Mouse (Mus musculus): ENCODE data around the gene Cdc42bpg. TPM values are rescaled to one million over a fixed set of nuclear protein-coding genes. Genes with fewer than 3 reads are reported as not detected.
A peak's percentile ranks its signal among the peaks of the same experiment; 100 is the strongest.

Cdc42bpg gene
- polyA plus RNA-seq, 1 experiment from 2014 or later: 0.40 TPM

DNA sequence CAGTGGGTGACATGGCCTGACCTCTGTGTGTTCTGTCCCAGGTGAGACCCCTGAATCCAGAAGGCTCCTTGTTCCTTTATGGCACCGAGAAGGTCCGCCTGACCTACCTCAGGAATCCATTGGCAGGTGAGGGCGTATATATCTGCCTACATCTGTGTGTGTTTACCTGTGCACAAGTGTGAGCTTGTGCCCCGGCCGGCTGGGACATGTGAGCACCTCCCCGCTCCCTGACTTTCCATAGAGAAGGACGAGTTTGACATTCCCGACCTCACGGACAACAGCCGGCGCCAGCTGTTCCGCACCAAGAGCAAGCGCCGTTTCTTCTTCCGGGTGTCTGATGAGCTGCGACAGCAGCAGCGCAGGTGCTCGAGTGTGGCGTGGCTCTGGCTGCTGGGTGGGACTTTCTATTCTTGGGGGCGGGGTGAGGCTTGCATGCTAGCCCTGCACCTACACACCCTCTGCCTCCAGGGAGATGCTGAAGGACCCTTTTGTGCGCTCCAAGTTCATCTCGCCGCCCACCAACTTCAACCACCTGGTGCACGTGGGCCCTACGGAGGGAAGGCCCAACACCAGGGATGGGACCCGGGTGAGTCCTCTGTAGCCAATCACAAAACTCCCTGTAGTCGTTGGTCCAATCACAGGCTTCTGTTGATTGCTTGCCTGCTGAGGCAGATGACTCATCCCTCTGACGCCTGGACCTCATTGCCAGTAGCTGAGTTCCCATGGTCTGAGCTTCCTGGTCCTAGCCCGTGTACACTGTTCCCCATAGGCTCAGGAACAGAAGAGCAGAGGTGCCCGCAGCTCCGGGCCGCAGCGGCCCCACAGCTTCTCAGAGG is 15.7 kb downstream of the Cdc42bpg start:
- Histone ChIP-seq H3K4me2 (no peak overlapping the region), H3K9me3 (no peaks in the 10 kb centered on the region), H3K27me3 (replicated peaks) (no peaks in the 10 kb centered on the region), H3K4me3 (no peak overlapping the region), H3K36me3 (replicated peaks) (no peaks in the 10 kb centered on the region), H3K9ac (no peak overlapping the region), H3K27ac (no peak overlapping the region), H3K4me1 (no peaks in the 10 kb centered on the region)
- ATAC-seq (replicated peaks): no peak
- WGBS: 85% methylated on average over 33 of the region's 33 CpGs

DNA sequence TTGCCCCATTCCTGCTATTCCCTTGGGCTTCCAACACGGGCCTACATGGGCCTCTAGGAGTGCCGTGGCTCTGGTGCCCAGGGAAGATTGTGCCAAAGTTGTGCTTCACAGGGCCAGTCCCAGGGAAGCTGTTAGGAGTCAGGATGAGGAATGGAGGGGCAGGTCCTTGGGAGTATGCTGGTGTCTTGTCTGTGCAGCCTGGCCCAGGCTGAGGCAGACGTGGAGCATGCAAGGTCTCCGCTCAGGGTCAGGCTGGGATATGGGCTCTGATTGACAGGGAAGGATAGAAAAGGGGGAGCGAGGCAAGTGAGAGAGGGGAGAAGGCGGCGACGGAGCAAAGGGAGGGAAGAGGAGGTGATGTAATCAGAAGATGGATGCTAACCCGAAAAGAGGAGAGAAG is 18.5 kb downstream of the Cdc42bpg start:
- no peaks in the 10 kb centered on the region for H3K27me3 ChIP-seq (replicated peaks)
- no peak overlapping the region for H3K4me3 ChIP-seq
- H3K4me1 ChIP-seq: no peaks in the 10 kb centered on the region
- no peak overlapping the region for H3K4me2 ChIP-seq
- no peaks in the 10 kb centered on the region for H3K9me3 ChIP-seq
- WGBS: 83% methylated on average over 9 of the region's 9 CpGs
- H3K27ac ChIP-seq: no peak overlapping the region
- H3K9ac ChIP-seq: no peak overlapping the region
- no peak for ATAC-seq (replicated peaks)
- H3K36me3 ChIP-seq (replicated peaks): no peaks in the 10 kb centered on the region

DNA sequence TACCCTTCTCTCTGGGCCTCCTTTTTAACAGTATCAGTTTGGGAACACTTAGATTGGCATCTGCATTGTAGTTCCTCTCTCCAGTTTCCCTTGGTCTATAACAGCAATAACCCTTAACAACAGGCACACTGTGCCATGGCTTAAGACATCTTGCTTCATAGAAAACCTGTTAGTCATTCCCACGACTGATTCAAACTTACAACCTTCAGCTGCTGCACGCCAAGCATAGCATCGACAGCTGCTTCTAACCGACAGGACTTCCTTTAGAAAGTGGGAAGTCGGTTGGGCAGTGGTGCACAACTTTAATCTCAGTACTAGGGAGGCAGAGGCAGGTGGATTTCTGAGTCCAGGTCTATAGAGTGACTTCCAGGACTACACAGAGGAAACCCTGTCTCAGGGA is 24.9 kb downstream of the Cdc42bpg start:
- WGBS: 70% methylated on average over 5 of the region's 5 CpGs

DNA sequence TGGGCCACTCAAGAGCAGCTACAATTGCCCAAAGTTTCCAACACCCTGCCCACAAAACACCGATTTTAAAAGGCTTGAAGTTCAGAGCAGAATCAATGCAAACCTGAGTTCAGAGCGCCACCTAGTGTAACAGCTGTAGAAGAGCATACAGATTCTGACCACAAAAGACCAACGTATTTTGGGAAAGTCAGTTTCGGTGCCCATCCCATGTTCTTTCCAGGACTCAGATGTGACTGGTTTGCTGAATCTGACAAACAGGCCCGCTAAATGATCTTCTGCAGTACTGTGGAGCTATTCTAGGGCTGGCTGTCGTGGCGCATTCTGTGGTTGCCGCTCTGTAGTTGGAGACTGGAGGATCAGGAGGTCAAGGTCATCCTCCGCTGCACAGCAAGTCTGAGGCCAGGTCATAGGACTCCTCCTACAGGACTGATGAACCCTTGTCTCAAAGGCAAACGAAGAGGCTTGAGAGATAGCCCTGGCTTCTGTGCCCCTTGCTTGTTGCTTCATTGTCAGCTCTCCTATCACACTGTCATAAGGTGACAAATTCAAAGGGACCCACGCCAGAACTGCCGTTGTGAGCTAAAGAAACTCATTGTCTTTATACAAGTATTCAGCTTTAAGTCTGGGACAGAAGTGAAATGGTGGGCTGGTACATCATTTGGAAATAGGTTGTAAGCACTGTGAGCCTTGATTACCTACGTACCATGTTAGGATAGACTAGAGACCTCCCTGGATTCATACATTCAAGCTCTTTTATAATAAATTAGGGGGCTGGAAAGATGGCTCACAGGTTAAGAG is 25.7 kb downstream of the Cdc42bpg start:
- Histone ChIP-seq H3K4me2 (peak overlapping the region; percentile 35), H3K9ac (0 out of 2 replicates have a peak overlapping the region, but pooled peaks have one; percentile 4), H3K27me3 (replicated peaks) (no peaks in the 10 kb centered on the region), H3K4me3 (no peak overlapping the region), H3K9me3 (no peaks in the 10 kb centered on the region), H3K36me3 (replicated peaks) (no peaks in the 10 kb centered on the region), H3K27ac (no peak overlapping the region), H3K4me1 (peaks cover 24% of the 10 kb centered on the region)
- WGBS: 20% methylated on average over 13 of the region's 13 CpGs
- no peak for ATAC-seq (replicated peaks)

More for the DNA sequence above, 24.9 kb downstream of the Cdc42bpg start:
- Histone ChIP-seq H3K4me3 (no peak overlapping the region), H3K27me3 (replicated peaks) (no peaks in the 10 kb centered on the region), H3K4me2 (no peak overlapping the region), H3K9me3 (no peaks in the 10 kb centered on the region), H3K4me1 (peaks cover 17% of the 10 kb centered on the region), H3K36me3 (replicated peaks) (no peaks in the 10 kb centered on the region), H3K27ac (no peak overlapping the region), H3K9ac (no peak overlapping the region)
- ATAC-seq (replicated peaks): no peak

DNA sequence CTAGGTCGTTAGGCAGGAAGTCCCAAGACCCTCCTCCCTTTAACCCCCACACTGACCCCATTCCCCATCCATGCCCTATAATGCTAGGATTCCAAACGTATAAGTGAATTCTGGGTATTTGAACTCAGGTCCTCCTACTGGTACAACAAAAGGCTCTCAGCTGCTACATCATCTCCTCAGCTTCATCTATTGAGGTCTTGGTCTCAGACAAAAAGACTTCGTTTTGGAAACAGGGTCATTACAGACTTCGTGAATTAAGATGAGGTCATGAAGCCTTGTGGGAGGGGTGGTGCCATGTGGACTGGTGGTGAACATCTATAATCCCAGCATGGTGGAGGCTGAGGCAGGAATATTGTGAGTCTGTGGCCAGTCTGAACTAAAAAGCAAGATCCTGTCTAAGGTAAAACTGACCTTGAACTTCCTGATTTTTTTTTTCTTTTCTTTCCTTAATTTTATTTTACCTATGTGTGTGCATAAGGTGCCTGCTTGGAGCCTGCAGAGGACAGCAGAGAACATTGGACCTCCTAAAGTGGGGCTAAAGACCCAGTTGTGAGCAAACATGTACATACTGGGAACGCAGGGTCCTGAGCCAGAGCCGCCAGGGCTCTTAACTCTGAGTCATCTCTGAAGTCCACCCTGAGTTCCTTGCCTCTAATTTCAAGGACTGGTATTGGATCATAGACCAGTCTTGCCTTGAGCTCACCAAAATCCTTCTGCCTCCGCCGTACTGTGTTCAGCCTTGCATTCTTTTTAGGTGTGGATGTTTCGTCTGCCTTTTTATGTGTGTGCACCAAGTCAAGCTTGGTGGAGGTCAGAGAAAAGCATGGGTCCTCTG is 27.7 kb downstream of the Cdc42bpg start:
- Histone ChIP-seq H3K36me3 (replicated peaks) (peaks cover 20% of the 10 kb centered on the region), H3K4me2 (peak overlapping the region; percentile 91), H3K4me1 (peaks cover 32% of the 10 kb centered on the region), H3K4me3 (peak overlapping the region; percentile 72), H3K27ac (peak overlapping the region; percentile 72), H3K9me3 (no peaks in the 10 kb centered on the region), H3K9ac (no peak overlapping the region), H3K27me3 (replicated peaks) (no peaks in the 10 kb centered on the region)
- ATAC-seq (replicated peaks): peak; percentile 1; the same call in 1 of the 2 replicates
- WGBS: 67% methylated on average over 9 of the region's 9 CpGs

DNA sequence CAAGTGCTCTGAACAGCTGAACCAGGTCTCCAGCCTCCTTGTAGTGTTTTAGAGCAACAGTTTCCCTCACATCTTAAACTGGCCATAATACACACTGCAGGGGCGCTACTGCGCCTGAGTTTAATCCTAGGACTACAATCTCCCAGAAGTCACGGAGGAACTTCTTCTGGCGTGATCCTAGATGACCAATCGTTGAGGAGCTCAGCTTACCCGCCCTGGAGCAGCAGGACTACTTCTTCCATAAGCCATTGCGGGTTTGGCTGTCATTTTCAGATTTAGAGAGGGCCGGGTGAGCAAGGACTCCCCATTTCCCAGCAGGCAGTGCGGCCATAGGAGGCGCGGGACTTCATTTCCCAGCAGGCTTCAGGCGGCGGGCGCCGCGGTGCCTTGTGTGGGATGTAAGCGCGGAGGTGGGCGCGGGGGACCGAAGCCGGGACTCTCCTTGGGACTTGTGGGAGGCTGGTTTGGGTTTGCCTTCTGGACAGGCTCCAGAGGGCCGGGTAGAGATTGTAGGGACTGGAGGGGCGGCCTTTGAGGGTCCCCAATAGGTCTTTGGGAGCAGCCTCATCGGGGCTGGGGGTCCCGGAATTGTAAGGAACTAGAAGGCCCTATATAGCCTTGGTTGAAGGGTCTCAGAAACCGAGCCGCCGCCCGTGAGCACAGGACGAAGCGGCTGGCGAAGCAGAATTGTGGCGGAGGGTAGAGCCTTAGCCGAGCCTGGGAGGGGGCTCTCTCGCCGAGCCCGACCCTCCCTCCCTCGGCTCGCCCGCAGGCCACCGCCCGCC is 28.6 kb downstream of the Cdc42bpg start, which contains the start of gene Men1:
Gene Men1, plus strand, starts transcription at position 307 of the 785 bp plus-strand sequence.
- Histone ChIP-seq H3K27me3 (replicated peaks) (0 out of 2 replicates have a peak, but pooled peaks cover 2% of the 10 kb centered on the region), H3K4me1 (peaks cover 32% of the 10 kb centered on the region), H3K9ac (peak within 1 kb of the TSS; percentile 76), H3K9me3 (no peaks in the 10 kb centered on the region), H3K36me3 (replicated peaks) (peaks cover 29% of the 10 kb centered on the region), H3K4me2 (peak within 1 kb of the TSS; percentile 91), H3K27ac (peak within 1 kb of the TSS; percentile 83), H3K4me3 (peak within 1 kb of the TSS; percentile 72)
- under 1% methylated on average over 42 of the region's 43 CpGs for WGBS
- peak; percentile 94 for ATAC-seq (replicated peaks)

DNA sequence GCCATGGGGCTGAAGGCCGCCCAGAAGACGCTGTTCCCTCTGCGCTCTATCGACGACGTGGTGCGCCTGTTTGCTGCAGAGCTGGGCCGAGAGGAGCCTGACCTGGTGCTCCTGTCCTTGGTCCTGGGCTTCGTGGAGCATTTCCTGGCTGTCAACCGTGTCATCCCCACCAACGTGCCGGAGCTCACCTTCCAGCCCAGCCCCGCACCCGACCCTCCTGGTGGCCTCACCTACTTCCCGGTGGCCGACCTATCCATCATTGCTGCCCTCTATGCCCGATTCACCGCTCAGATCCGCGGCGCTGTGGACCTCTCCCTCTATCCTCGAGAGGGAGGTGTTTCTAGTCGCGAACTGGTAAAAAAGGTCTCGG is 29.2 kb downstream of the Cdc42bpg start:
- H3K4me2 ChIP-seq: peak overlapping the region; percentile 91
- no peak for ATAC-seq (replicated peaks)
- WGBS: under 1% methylated on average over 25 of the region's 25 CpGs

DNA sequence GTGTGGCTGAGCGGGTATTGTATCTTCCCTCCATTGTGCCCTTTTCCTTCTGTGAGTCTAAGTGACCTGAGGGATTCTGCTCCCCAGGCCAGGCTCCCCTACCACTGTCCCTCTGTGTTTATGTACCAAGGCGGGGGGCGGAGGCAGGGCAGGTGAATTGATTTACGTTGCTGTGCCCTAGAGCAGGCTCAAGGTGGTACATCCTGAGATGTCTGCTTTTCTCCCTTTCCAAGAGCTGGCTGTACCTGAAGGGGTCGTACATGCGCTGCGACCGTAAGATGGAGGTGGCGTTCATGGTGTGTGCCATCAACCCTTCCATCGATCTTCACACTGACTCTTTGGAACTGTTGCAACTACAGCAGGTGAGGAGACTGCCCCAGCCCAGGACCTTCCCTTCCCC is 30.7 kb downstream of the Cdc42bpg start:
- H3K27me3 ChIP-seq (replicated peaks): 0 out of 2 replicates have a peak, but pooled peaks cover 3% of the 10 kb centered on the region
- H3K27ac ChIP-seq: no peak overlapping the region
- H3K4me1 ChIP-seq: peaks cover 37% of the 10 kb centered on the region
- H3K9ac ChIP-seq: peak overlapping the region; percentile 76
- H3K36me3 ChIP-seq (replicated peaks): peaks cover 33% of the 10 kb centered on the region
- no peak for ATAC-seq (replicated peaks)
- H3K9me3 ChIP-seq: no peaks in the 10 kb centered on the region
- WGBS: 97% methylated on average over 10 of the region's 10 CpGs
- peak overlapping the region; percentile 91 for H3K4me2 ChIP-seq
- peak overlapping the region; percentile 72 for H3K4me3 ChIP-seq

More for the DNA sequence above, 29.2 kb downstream of the Cdc42bpg start:
- Histone ChIP-seq H3K4me1 (peaks cover 32% of the 10 kb centered on the region), H3K9me3 (no peaks in the 10 kb centered on the region), H3K4me3 (peak overlapping the region; percentile 72), H3K27me3 (replicated peaks) (0 out of 2 replicates have a peak, but pooled peaks cover 3% of the 10 kb centered on the region), H3K27ac (peak overlapping the region; percentile 83), H3K9ac (peak overlapping the region; percentile 76), H3K36me3 (replicated peaks) (peaks cover 33% of the 10 kb centered on the region)

DNA sequence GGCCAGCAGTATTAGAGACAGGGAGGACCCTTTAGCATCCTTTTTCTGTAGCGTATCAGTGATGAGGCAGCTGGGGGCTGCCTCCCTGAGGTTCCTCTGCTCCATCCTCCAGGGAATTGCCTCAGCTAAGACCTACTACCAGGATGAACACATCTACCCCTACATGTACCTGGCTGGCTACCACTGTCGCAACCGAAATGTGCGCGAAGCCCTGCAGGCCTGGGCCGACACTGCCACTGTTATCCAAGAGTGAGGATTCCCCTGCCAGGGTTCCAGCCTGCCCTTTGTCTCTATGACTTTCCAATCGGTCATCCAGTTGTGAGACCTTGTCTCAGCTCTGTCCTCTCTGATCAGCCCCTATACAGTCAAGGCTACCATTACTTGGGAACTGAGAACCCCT is 31.9 kb downstream of the Cdc42bpg start:
- H3K27ac ChIP-seq: no peak overlapping the region
- peaks cover 33% of the 10 kb centered on the region for H3K36me3 ChIP-seq (replicated peaks)
- no peaks in the 10 kb centered on the region for H3K9me3 ChIP-seq
- no peak overlapping the region for H3K4me3 ChIP-seq
- no peak overlapping the region for H3K4me2 ChIP-seq
- no peak overlapping the region for H3K9ac ChIP-seq
- 0 out of 2 replicates have a peak, but pooled peaks cover 3% of the 10 kb centered on the region for H3K27me3 ChIP-seq (replicated peaks)
- peaks cover 36% of the 10 kb centered on the region for H3K4me1 ChIP-seq
- 94% methylated on average over 7 of the region's 7 CpGs for WGBS
- no peak for ATAC-seq (replicated peaks)

DNA sequence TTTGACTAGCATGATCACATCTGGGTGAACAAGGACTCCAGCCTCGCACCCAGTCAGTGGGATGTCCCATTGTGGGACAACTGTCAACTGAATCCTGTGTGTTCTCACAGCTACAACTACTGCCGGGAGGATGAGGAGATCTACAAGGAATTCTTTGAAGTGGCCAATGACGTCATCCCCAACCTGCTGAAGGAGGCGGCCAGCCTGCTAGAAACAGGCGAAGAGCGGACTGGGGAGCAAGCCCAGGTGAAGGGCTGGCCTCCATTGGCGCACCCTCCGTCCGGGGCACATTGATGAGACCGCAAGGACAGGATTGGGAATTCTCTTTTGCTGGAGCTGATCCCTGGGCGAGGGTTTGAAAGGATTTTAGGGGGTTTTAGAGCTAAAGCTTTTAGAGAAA is 32.5 kb downstream of the Cdc42bpg start:
- Histone ChIP-seq H3K9ac (no peak overlapping the region), H3K4me3 (no peak overlapping the region), H3K4me1 (peaks cover 36% of the 10 kb centered on the region), H3K9me3 (no peaks in the 10 kb centered on the region), H3K4me2 (no peak overlapping the region), H3K36me3 (replicated peaks) (peaks cover 33% of the 10 kb centered on the region), H3K27me3 (replicated peaks) (0 out of 2 replicates have a peak, but pooled peaks cover 3% of the 10 kb centered on the region), H3K27ac (no peak overlapping the region)
- WGBS: 93% methylated on average over 11 of the region's 11 CpGs
- ATAC-seq (replicated peaks): no peak

DNA sequence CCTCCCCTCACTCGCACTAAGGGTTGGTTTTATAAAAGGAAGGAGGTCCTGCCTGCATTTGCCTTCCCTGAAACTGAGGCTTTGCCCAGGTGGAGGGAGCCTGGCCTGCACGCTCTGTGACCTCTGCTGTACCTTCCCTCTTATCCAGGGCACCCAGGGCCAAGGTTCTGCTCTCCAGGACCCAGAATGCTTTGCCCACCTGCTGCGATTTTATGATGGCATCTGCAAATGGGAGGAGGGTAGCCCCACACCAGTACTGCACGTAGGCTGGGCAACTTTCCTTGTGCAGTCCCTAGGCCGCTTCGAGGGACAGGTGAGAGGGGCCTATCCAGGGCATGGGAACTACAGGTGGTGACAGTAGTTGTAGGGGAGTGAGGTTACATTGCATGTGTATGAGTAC is 32.9 kb downstream of the Cdc42bpg start:
- H3K4me1 ChIP-seq: peaks cover 33% of the 10 kb centered on the region
- no peaks in the 10 kb centered on the region for H3K9me3 ChIP-seq
- WGBS: 93% methylated on average over 6 of the region's 6 CpGs
- H3K4me2 ChIP-seq: no peak overlapping the region
- H3K4me3 ChIP-seq: no peak overlapping the region
- H3K27ac ChIP-seq: no peak overlapping the region
- H3K36me3 ChIP-seq (replicated peaks): peaks cover 38% of the 10 kb centered on the region
- no peak overlapping the region for H3K9ac ChIP-seq
- H3K27me3 ChIP-seq (replicated peaks): 0 out of 2 replicates have a peak, but pooled peaks cover 3% of the 10 kb centered on the region
- no peak for ATAC-seq (replicated peaks)

Measured in midbrain, embryonic 15.5 days (tissue).